Mouse (Mus musculus) ovary, postnatal 36 days (tissue): ENCODE results near the gene 4930562C15Rik.
"Not testable (repeated sequence)": the region's sequence is repeated elsewhere in the genome, so short reads cannot be mapped to it uniquely, and the experiment has no call there.

ENCODE experiments used
- DNase-seq: peaks from one replicate; pipeline ENCODE4 v3.0.0; 2022; ENCODE audit warnings: low spot score, mixed read lengths

The 4930562C15Rik gene

GRCm38 (mm10) chr16:4835191-4835590, at the start of gene 4930562C15Rik:
TSS of gene 4930562C15Rik (plus strand) at chr16:4835416.
- no peak for DNase-seq

DNA sequence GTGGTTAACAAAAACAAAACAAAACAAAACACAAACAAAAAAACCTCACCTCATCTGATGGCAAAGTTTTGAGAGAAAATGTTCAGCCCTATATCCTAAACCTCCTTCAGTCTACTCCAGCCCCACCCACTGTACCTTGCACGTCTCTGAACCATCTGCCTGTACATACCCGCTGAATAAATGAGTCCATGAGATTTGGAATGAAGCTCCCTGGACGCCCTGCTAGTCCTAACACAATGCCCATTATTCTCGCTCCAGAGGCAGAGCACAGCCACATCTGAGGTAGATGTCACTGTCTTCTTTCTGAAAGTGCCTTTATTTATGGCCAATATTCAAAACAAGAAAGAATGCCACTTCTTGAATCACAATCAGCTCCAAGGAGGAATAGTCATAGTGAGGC, 49.5 kb upstream of the 4930562C15Rik start:
- DNase-seq = no peak

GRCm38 (mm10) chr16:4788176-4788575, 47.0 kb upstream of the 4930562C15Rik start:
- no peak for DNase-seq

- peak; percentile 57 for DNase-seq
These were observed 45.9 kb upstream of the 4930562C15Rik start for GRCm38 (mm10) chr16:4789311-4789768.

DNA sequence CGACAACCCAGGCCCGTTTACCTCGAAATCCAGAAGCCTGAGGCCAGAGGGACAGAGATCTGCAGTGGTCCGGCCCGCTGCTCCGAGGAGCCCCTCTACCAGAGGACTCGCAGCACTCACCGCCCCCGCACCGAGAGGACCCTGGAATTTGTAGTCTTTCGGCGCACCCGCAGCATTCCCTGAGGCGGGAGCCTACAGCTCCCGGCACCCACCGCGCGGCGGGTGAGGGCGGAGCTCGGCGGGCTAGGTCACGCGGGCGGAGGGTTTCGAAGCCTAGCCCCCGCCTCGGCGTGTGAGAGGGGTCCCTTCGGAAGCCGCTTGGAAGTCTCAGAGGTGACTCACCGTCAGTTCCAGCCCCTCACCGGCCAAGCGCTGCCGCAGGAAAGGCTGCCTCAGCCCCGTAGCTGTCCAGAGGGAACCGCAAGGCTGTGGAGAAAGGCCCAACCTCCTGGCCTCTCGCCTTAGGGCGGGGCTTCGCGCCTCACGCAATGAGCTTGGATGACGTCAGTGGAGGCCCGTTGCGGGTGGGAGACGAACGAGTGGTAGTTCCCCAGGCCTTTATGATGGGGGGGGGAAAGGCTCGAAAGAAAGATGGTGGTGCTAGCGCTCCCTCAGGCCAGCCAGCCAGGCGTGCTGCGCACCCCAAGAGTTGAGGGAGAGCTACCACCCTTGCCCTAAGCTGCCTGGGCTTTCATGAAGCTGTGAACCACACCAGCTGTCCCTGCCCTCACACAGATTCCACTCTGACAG, 45.2 kb upstream of the 4930562C15Rik start, which contains the start of gene Cdip1:
TSS of gene Cdip1 (minus strand) at position 483 of the 750 bp plus-strand sequence.
- DNase-seq = peak; percentile 94

DNA sequence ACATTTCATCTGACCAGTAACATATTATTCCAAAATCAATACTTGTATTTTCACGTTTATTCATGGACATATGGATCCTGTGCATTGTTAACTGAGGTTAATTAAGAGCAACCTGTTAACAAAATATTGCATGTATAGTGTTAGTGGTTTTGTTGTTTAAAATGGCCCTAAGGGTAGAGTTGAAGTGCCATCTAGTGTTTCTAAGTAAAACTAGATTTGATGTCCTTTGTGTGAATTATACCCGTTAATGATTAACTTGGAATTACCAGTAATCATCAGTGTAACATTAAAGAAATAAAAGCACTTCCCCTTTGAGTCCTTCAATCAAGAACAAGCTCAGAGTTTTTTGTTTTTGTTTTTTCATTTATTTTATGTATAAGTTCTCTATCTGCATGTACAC, 43.9 kb upstream of the 4930562C15Rik start:
- no peak for DNase-seq

- no peak for DNase-seq
These were observed 38.6 kb upstream of the 4930562C15Rik start for GRCm38 (mm10) chr16:4796631-4797030.

GRCm38 (mm10) chr16:4818349-4818748, 16.9 kb upstream of the 4930562C15Rik start:
- DNase-seq = no peak

DNA sequence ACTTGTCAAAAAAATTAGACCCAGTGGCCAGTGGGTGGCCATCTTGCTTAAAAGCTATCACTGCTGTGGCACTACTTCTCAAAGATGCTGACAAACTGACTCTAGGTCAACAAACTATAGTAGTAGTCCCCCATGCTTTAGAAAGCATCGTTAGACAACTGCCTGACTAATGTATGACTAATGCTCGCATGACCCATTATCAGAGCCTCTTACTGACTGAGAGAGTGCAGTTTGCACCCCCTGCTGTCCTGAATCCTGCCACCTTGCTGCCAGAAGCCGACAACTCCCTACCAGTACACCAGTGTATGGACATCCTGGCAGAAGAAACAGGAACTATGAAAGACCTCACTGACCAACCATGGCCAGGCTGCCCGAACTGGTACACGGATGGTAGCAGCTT, 10.8 kb upstream of the 4930562C15Rik start:
- not testable (repeated sequence) for DNase-seq

DNA sequence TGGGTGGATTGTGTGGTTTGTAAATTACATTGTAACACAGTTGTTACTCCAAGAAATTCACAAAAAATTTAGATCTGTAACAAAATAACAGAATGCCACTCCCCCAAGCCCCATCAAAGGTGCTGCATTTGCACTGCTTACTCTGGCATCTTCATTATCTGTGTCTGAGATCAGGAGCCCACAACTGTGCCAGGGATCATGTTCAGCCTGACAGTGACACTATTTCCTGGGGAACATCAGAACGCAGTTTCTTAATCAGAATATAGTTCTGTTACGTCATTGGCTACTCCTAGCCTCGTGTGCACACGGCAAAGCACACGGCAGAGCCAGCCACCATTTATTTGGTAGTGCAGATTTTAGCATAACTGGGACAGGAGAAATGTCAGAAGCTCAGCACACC, 7.6 kb upstream of the 4930562C15Rik start:
- no peak for DNase-seq

- no peak for DNase-seq
These were observed 5.8 kb upstream of the 4930562C15Rik start for GRCm38 (mm10) chr16:4829271-4829900.

DNA sequence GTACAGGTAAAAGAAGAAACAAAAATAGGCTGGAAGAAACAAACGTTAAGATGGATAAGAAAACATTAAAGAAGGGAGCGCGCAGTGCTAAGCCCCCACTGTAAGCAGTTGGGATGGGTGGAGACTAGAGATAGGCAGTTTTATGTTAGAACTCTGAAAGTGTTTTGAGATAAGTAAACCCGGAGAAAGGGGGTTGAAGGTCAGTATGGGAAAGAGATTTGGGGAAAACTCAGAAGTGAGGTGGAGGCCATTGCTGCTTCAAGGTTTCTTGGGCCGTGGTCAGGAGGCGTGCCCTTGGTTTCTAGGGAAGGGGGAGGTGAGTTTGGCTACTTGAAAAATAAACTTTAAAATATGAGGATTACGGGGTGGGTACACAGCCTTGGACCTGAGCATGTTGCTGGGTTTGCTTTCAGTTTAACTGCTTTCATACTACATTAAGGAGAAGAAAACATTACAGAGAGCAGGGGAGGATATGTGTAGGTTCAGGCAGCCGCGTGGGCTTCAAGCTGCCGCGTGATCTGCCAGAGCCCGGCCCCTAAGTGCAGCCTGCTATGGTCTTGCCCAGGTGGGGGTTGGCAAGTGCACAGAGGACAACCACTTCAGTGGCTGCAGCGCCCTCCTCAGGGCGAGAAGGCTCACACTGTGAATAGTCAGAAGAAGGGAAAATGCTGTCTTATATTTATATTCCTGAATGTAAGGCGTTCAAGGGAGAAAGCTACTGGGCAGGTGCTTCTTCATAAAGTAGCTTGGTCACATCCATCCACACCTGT, 3.4 kb upstream of the 4930562C15Rik start:
- peak; percentile 75 for DNase-seq

DNA sequence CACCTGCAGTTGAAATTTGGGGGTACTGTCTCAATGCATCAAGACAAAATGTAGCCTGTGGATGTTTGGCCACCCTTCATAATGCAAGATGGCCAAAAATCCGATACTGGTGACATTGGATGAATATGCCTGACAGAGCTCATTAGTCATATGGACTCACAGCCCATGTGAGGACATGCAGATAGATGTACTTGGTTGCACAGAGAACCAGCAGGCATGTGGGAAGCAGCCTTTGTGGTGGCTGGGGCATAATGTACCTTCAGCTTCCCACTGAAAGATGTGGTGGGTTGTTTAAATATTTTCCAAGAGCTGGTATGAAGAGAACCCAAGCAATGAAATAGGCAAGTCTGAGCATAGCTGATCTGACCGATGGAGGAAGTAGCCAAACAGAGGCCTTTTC, 1.4 kb upstream of the 4930562C15Rik start:
- DNase-seq = no peak

GRCm38 (mm10) chr16:4837631-4838030, 2.4 kb downstream of the 4930562C15Rik start:
- DNase-seq = no peak

DNA sequence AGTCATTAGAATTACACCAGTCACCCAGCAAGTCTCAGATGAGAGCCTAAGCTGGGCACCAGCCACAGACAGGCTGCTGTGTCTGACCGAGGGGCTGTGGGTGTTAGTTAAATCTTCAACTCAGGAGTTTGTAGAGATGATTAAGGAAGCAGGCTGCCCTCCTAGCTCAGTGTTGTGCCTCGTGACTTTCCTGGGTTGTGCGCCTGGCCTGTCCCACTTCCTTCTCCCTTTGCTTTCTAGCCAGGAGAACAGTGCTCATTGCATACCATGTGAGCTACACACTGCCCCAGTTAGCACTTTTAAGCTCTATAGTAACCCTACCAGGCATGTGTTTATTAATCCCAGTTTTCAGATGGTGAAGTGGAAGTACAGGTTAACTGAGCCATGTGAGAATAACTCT, 4.3 kb downstream of the 4930562C15Rik start:
- DNase-seq = no peak

GRCm38 (mm10) chr16:4840231-4840630, 5.0 kb downstream of the 4930562C15Rik start:
- no peak for DNase-seq

- DNase-seq = no peak
These were observed 11.8 kb downstream of the 4930562C15Rik start for GRCm38 (mm10) chr16:4847041-4847440.

GRCm38 (mm10) chr16:4848090-4848489, 12.9 kb downstream of the 4930562C15Rik start:
- DNase-seq = no peak

GRCm38 (mm10) chr16:4850361-4850760, 15.1 kb downstream of the 4930562C15Rik start:
- DNase-seq = no peak

- DNase-seq = no peak
These were observed 15.9 kb downstream of the 4930562C15Rik start for GRCm38 (mm10) chr16:4850938-4851628.

DNA sequence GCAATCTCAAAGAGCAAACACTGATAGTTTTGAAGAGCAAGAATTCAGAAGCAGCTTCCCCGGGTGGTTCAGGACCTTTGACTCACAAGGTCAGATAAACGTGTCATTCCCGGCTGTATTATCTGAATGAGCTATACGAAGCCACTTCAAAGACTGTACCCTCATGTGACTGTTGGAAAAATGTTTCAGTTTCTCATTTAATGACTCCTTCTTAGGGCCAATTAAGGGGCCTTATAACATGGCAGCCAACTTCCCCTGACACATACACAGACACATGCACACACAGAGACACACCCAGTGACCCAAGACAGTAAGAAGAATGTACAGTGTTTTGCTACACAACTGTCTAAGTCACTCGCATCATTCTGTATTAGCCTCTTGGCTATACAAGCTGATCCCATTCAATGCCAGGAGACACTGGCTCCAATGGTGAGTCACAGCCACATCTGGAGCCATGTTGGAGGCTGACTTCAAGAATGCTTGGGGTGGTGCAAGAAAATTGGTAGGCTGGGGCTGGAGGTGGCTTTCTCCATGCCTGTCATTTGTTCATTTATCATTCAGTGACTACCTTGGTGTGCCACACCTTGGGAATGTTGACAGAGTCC, 19.9 kb downstream of the 4930562C15Rik start:
- DNase-seq = no peak

DNA sequence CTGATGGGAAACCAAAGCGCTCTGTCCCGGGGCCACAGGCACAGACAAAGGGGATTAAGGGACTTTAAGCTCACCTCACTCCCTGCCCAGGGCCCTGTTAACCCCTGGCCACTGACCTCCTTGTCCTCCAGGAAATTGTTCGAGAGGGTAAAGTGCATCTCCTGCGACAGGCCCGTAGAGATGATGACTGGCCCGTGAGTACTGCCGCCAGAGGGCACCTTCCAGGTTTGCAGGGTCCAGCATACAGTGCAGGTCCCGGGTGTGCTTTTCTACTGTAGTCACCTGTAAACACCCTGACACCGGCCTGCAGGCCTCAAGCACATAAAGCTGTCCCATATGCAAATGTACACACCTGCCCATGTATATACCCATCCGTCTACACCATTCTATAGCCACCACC, 26.2 kb downstream of the 4930562C15Rik start:
- no peak for DNase-seq
